Mouse (Mus musculus) gastrocnemius, postnatal 14 days (tissue): ENCODE measurements around the gene Ltbp2. TPM values are rescaled to one million over a fixed set of nuclear protein-coding genes. Genes with fewer than 3 reads are reported as not detected.

Experiments used
- total RNA-seq, 2 experiments: library from RNA; stranded (reverse); gene quantifications; 2 replicates each; pipeline ENCODE4 v1.2.3; 2021

Gene Ltbp2
- total RNA-seq, 2 experiments from 2014 or later = 1.7 to 1.8 TPM

Other genes with a start within 250 kb of the Ltbp2 start
- not detected for gene Vrtn, start 235.5 kb downstream of the Ltbp2 start, total RNA-seq
- gene Syndig1l, start 177.7 kb downstream of the Ltbp2 start, total RNA-seq = not detected
- 10 to 100 TPM; 18.0 to 20.0 TPM for gene Npc2, start 103.4 kb downstream of the Ltbp2 start, total RNA-seq
- 10 to 100 TPM; 47.4 to 50.7 TPM for gene Isca2, start 103.3 kb downstream of the Ltbp2 start, total RNA-seq
- 10 to 100 TPM; 25.2 to 25.3 TPM for gene Fcf1, start 94.4 kb upstream of the Ltbp2 start, total RNA-seq
- gene Arel1, start 94.4 kb upstream of the Ltbp2 start, total RNA-seq = 10 to 100 TPM; 15.7 to 17.4 TPM
- 10 to 100 TPM; 15.4 to 17.5 TPM for gene Ylpm1, start 119.8 kb upstream of the Ltbp2 start, total RNA-seq
- gene Prox2, start 234.2 kb upstream of the Ltbp2 start, total RNA-seq = 1 to 10 TPM; 2.1 to 2.2 TPM
- gene Dlst, start 234.3 kb upstream of the Ltbp2 start, total RNA-seq = 100 to 1,000 TPM; 291 to 372 TPM